Mouse (Mus musculus) gastrocnemius, adult 18-20 months (tissue): ENCODE measurements around the gene Zfp787. TPM values are rescaled to one million over a fixed set of nuclear protein-coding genes. Genes with fewer than 3 reads are reported as not detected.

Experiments used
- DNase-seq: peaks from one replicate; pipeline ENCODE4 v3.0.0; 2021; ENCODE audit warnings: low spot score
- total RNA-seq, 2 experiments: library from RNA; stranded (reverse); gene quantifications; 2 replicates each; pipeline ENCODE4 v1.2.3; 2021

Gene Zfp787
- total RNA-seq, 2 experiments from 2014 or later = 27.2 to 27.6 TPM

- DNase-seq = no peak
Measured at GRCm38 (mm10) chr7:6164671-6165070, 8.9 kb upstream of the Zfp787 start.

GRCm38 (mm10) chr7:6162172-6162571, 6.4 kb upstream of the Zfp787 start:
- DNase-seq = no peak

GRCm38 (mm10) chr7:6161541-6161940, 5.7 kb upstream of the Zfp787 start:
- DNase-seq = no peak

- DNase-seq = no peak
Measured at GRCm38 (mm10) chr7:6159604-6160003, 3.8 kb upstream of the Zfp787 start.

- DNase-seq = no peak
Measured at GRCm38 (mm10) chr7:6157479-6157878, 1.7 kb upstream of the Zfp787 start.

- DNase-seq = no peak
Measured at GRCm38 (mm10) chr7:6156901-6157472, 1.2 kb upstream of the Zfp787 start.

- DNase-seq = peak; percentile 76
Measured at GRCm38 (mm10) chr7:6155031-6155872, 545 bp downstream of the Zfp787 start.

GRCm38 (mm10) chr7:6154164-6154563, 1.6 kb downstream of the Zfp787 start:
- DNase-seq = no peak

- DNase-seq = no peak
Measured at GRCm38 (mm10) chr7:6153131-6153530, 2.7 kb downstream of the Zfp787 start.

- peak; percentile 68 for DNase-seq
Measured at GRCm38 (mm10) chr7:6152036-6152435, 3.8 kb downstream of the Zfp787 start.

GRCm38 (mm10) chr7:6151266-6151665, 4.5 kb downstream of the Zfp787 start:
- no peak for DNase-seq

- DNase-seq = no peak
Measured at GRCm38 (mm10) chr7:6147688-6148087, 8.1 kb downstream of the Zfp787 start.

- DNase-seq = no peak
Measured at GRCm38 (mm10) chr7:6146982-6147325, 8.8 kb downstream of the Zfp787 start.

- no peak for DNase-seq
Measured at GRCm38 (mm10) chr7:6146194-6146981, 9.4 kb downstream of the Zfp787 start.

GRCm38 (mm10) chr7:6145423-6146188, 10.2 kb downstream of the Zfp787 start:
- DNase-seq = no peak

- DNase-seq = no peak
Measured at GRCm38 (mm10) chr7:6143991-6144531, 11.7 kb downstream of the Zfp787 start.

- DNase-seq = no peak
Measured at GRCm38 (mm10) chr7:6139295-6139694, 16.5 kb downstream of the Zfp787 start.

GRCm38 (mm10) chr7:6136497-6136896, 19.3 kb downstream of the Zfp787 start:
- no peak for DNase-seq

- DNase-seq = no peak
Measured at GRCm38 (mm10) chr7:6132646-6133045, 23.2 kb downstream of the Zfp787 start.

GRCm38 (mm10) chr7:6130346-6130745, 25.5 kb downstream of the Zfp787 start:
- no peak for DNase-seq
